Mouse (Mus musculus) heart, adult 2 months (tissue): ENCODE measurements around the gene Marc2. TPM values are rescaled to one million over a fixed set of nuclear protein-coding genes. Genes with fewer than 3 reads are reported as not detected.

Experiments
- DNase-seq, 2 experiments: peaks; one replicate each; pipeline ENCODE4 v3.0.0; 2021
- H3K27ac ChIP-seq: fragments of 200-600 bp; 2 replicates; pipeline ENCODE4 v1.8.1; 2022
- H3K27me3 ChIP-seq: fragments of 200-500 bp; 2 replicates; pipeline ENCODE4 v1.6.1; 2012; ENCODE audit warnings: mild to moderate bottlenecking, low read length, inconsistent platforms, mixed read lengths; ENCODE audit not compliant: control insufficient read depth, insufficient read depth
- H3K36me3 ChIP-seq: fragments of 200-500 bp; 2 replicates; pipeline ENCODE4 v1.6.1; 2012; ENCODE audit warnings: low read length, inconsistent platforms; ENCODE audit not compliant: control insufficient read depth, insufficient read depth
- H3K4me1 ChIP-seq: fragments of 200-500 bp; 2 replicates; pipeline ENCODE4 v1.6.1; 2011; ENCODE audit warnings: low read length; ENCODE audit not compliant: control insufficient read depth, insufficient read depth
- H3K4me3 ChIP-seq: fragments of 200-600 bp; 2 replicates; pipeline ENCODE4 v1.8.1; 2022
- H3K79me2 ChIP-seq: fragments of 200-500 bp; replicated peaks from 2 replicates; pipeline ENCODE4 v1.6.1; 2012; ENCODE audit warnings: mild to moderate bottlenecking, inconsistent platforms, low read length, moderate library complexity, mixed read lengths; ENCODE audit not compliant: control insufficient read depth, insufficient read depth
- H3K9ac ChIP-seq: fragments of 200-500 bp; 2 replicates; pipeline ENCODE4 v1.6.1; 2012; ENCODE audit warnings: low read depth, mild to moderate bottlenecking, control low read depth, inconsistent platforms, low read length, mixed read lengths
- CTCF ChIP-seq: fragments of 200-600 bp; IDR thresholded peaks from 2 replicates; pipeline ENCODE4 v1.8.1; 2022; ENCODE audit warnings: antibody characterized with exemption, mild to moderate bottlenecking, moderate library complexity
- EP300 ChIP-seq: fragments of 200-500 bp; IDR thresholded peaks from 2 replicates; pipeline ENCODE4 v1.6.1; 2011; ENCODE audit warnings: low read depth, low read length, control low read depth; ENCODE audit not compliant: insufficient read depth
- POLR2A ChIP-seq: fragments of 200-500 bp; IDR thresholded peaks from 2 replicates; pipeline ENCODE4 v1.6.1; 2011; ENCODE audit warnings: mild to moderate bottlenecking, low read depth, low read length, control low read depth; ENCODE audit not compliant: insufficient read depth
- WGBS: fragments of 180-500 bp; shearing (Covaris S2); methylation state at CpG from one replicate; pipeline ENCODE4 v1.1.7; 2018; 5-methylcytosine and 5-hydroxymethylcytosine counted together
- intact Hi-C: fragments of 180-260 bp; cut with DNase I; formaldehyde crosslinking; loops from one replicate; pipeline ENCODE4 v1.15.1; 2025
- polyA plus RNA-seq: library from polyadenylated mRNA; depleted of rRNA; stranded (reverse); fragments of >200 nt; gene quantifications from 2 replicates; pipeline ENCODE4 v1.2.3, GENCODE M21; 2012
- total RNA-seq, 2 experiments: library from RNA; stranded (reverse); gene quantifications; 2 replicates each; pipeline ENCODE4 v1.2.3; 2021

Gene Marc2
- total and polyA plus RNA-seq, 3 experiments, result 41.6 to 146 (median 106) TPM

- H3K4me1 ChIP-seq, result peaks cover 8% of the 10 kb centered on the region
- TF ChIP-seq EP300 (no peak), POLR2A (no peak), CTCF (peak; percentile 58)
- no peaks in the 10 kb centered on the region; the same call in 1 of the 2 replicates for H3K36me3 ChIP-seq
- DNase-seq, result peak in 1 of 2 experiments; percentile 35
- H3K27ac ChIP-seq, result peak overlapping the region; percentile 97
- intact Hi-C loops, result loop anchor here (2.0 to 5.0 kb wide), 2 partner anchors 18 to 358 kb away; partner anchors contain the start of gene Rab3gap2
- H3K27me3 ChIP-seq, result no peaks in the 10 kb centered on the region
- 15% methylated on average over 15 of the region's 15 CpGs for WGBS
- peak overlapping the region; percentile 98 for H3K4me3 ChIP-seq
- H3K9ac ChIP-seq, result peak overlapping the region; percentile 98
- H3K79me2 ChIP-seq, result peaks cover 6% of the 10 kb centered on the region
Measured at GRCm38 (mm10) chr1:184844326-184845066, 1.8 kb downstream of the Marc2 start.

DNA sequence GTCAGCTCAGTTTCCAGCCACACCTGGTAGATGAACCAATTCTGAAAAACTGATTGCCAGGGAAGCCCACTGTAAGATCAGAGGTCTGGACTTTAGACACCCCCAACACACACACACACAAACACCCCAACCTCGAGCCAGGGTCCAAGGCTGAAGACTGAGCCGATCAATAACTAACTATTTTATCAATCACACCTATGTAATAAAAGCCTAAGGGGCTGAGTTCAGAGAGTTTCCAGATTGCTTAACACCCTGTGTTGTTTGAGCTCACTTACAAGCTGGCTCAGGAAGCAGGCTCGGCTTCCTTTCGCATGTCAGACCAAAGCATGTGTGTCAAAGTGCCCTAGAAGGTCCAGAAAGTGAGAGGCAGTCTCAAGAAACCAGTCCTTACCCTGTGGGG, 8.6 kb downstream of the Marc2 start:
- H3K27ac ChIP-seq, result no peak overlapping the region
- intact Hi-C loops, result no loop called here
- no peaks in the 10 kb centered on the region; the same call in 1 of the 2 replicates for H3K36me3 ChIP-seq
- no peak overlapping the region for H3K9ac ChIP-seq
- H3K79me2 ChIP-seq, result peaks cover 5% of the 10 kb centered on the region
- no peak for DNase-seq
- TF ChIP-seq CTCF (no peak), POLR2A (no peak), EP300 (no peak)
- no peak overlapping the region for H3K4me3 ChIP-seq
- H3K4me1 ChIP-seq, result peaks cover 3% of the 10 kb centered on the region; the same call in 1 of the 2 replicates
- WGBS, result 75% methylated on average over 4 of the region's 4 CpGs
- no peaks in the 10 kb centered on the region for H3K27me3 ChIP-seq

DNA sequence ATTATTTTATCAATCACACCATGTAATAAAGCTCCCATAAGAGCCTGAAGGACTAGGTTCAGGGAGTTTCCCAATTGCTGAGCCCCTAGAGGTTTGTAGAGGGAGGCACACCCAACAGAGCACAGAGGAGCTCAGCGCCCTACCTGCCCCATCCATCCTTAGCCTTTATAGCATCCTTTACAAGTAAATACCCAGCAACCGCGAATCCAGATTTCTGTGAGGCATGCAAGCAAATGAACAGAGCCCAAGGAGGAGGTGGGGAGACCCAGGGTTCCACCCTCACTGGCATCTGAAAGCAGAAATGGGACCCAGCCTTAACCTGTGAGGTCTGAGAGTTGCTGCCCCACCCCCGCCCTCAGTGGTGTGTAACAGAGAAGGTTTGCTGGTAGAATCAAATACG, 9.9 kb downstream of the Marc2 start:
- TF ChIP-seq CTCF (no peak), EP300 (no peak)
- Histone ChIP-seq H3K79me2 (peaks cover 5% of the 10 kb centered on the region), H3K27ac (no peak overlapping the region), H3K36me3 (no peaks in the 10 kb centered on the region; the same call in 1 of the 2 replicates), H3K9ac (no peak overlapping the region), H3K4me1 (peaks cover under 1% of the 10 kb centered on the region; the same call in 1 of the 2 replicates), H3K27me3 (no peaks in the 10 kb centered on the region), H3K4me3 (no peak overlapping the region)
- DNase-seq, result no peak
- WGBS, result 89% methylated on average over 5 of the region's 5 CpGs
- intact Hi-C loops, result no loop called here

GRCm38 (mm10) chr1:184833499-184833898, 12.8 kb downstream of the Marc2 start:
- H3K9ac ChIP-seq, result no peak overlapping the region
- H3K4me3 ChIP-seq, result no peak overlapping the region
- 74% methylated on average over 7 of the region's 7 CpGs for WGBS
- TF ChIP-seq CTCF (no peak), EP300 (no peak)
- H3K27ac ChIP-seq, result no peak overlapping the region
- H3K4me1 ChIP-seq, result no peaks in the 10 kb centered on the region
- no peaks in the 10 kb centered on the region for H3K79me2 ChIP-seq
- H3K27me3 ChIP-seq, result no peaks in the 10 kb centered on the region
- DNase-seq, result no peak
- H3K36me3 ChIP-seq, result no peaks in the 10 kb centered on the region
- intact Hi-C loops, result no loop called here

- Histone ChIP-seq H3K4me1 (no peaks in the 10 kb centered on the region), H3K79me2 (no peaks in the 10 kb centered on the region), H3K9ac (no peak overlapping the region), H3K27ac (no peak overlapping the region), H3K36me3 (no peaks in the 10 kb centered on the region), H3K4me3 (no peak overlapping the region), H3K27me3 (no peaks in the 10 kb centered on the region)
- DNase-seq, result no peak
- intact Hi-C loops, result no loop called here
- WGBS, result 85% methylated on average over 10 of the region's 10 CpGs
- TF ChIP-seq CTCF (peak; percentile 64), POLR2A (no peak), EP300 (no peak)
Measured at GRCm38 (mm10) chr1:184832211-184832610, 14.0 kb downstream of the Marc2 start.

- Histone ChIP-seq H3K9ac (no peak overlapping the region), H3K36me3 (no peaks in the 10 kb centered on the region), H3K4me1 (no peaks in the 10 kb centered on the region), H3K4me3 (no peak overlapping the region), H3K79me2 (no peaks in the 10 kb centered on the region), H3K27me3 (no peaks in the 10 kb centered on the region), H3K27ac (no peak overlapping the region)
- no peak for TF ChIP-seq POLR2A
- DNase-seq, result no peak
- intact Hi-C loops, result no loop called here
- 84% methylated on average over 8 of the region's 8 CpGs for WGBS
Measured at GRCm38 (mm10) chr1:184829897-184830296, 16.4 kb downstream of the Marc2 start.
